Mouse (Mus musculus): ENCODE data around the gene Gcnt7. TPM values are rescaled to one million over a fixed set of nuclear protein-coding genes. Genes with fewer than 3 reads are reported as not detected.

Gcnt7 gene
- polyA plus RNA-seq, 1 experiment from 2014 or later = 2.1 TPM

DNA sequence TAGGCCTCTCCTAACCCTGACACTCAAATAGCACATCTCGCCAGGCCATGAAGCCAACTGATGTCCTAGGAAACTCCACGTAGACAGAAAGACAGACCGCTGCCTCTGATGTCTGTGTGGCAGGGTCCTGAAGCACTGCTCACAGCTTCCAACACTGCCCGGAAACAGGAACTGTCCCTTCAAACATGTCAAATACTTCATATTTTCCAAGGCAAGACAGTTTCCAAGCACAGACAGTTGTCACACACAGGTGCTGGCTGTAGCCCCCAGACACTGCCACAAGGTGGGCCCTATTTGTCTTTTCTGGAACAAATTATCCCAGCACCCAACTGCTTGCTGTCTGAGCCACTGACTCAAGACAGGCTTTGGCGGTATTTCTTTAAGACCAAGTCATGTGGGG, 40.2 kb downstream of the Gcnt7 start:
- H3K27ac ChIP-seq (replicated peaks) = no peak overlapping the region
- H3K36me3 ChIP-seq = no peaks in the 10 kb centered on the region
- no peaks in the 10 kb centered on the region for H3K27me3 ChIP-seq
- ATAC-seq (ENCODE audit: insufficient number of reproducible peaks, low FRiP score, low TSS enrichment, low read depth) = no peak
- H3K4me1 ChIP-seq = peaks cover 3% of the 10 kb centered on the region; the same call in 1 of the 2 replicates
- 81% methylated on average over 5 of the region's 5 CpGs for WGBS
- H3K9ac ChIP-seq = no peak overlapping the region
- H3K4me2 ChIP-seq (replicated peaks) = no peak overlapping the region
- no peaks in the 10 kb centered on the region for H3K9me3 ChIP-seq (replicated peaks)
- H3K4me3 ChIP-seq (replicated peaks) = no peak overlapping the region

DNA sequence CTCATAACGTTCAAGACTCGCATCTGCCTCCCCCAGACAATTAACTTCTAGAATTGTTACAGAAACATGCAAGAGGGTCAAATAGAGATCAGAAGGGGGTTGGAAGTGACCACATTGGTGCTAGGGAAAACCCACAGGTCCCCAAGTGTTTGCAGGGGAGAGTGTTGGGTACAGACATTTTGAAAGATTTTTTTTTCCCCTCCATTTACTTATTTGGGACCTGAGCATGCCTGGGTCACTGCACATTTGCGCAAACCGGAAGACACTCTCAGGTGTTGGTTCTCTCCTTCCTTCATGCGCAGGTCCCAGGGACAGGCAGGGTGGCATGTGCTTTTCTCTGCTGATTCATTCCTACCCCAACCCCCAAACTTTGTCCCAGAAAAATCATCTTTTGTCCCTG, 41.5 kb downstream of the Gcnt7 start:
- Histone ChIP-seq H3K36me3 (no peaks in the 10 kb centered on the region), H3K4me1 (peaks cover 6% of the 10 kb centered on the region; the same call in 1 of the 2 replicates)
- WGBS = 85% methylated on average over 5 of the region's 5 CpGs

DNA sequence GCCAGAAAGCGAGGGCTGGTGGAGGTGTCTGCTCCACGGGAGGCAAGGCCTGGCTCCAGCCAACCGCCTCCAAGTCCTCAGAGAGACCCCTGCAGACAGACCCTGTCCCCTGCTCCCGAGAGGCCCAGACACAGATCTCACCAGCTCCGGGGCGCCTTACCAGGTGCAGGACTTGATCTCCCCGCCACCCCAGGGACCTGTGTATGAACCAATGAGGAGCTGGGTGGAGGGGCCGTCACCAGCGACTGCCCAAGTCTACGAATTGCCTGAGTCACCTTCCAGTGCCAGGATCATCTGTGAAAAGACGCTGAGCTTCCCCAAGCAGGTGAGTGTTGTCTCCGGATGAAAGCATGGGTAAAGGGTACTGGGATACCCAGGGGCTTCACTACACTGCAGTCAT, 42.2 kb downstream of the Gcnt7 start:
- no peak overlapping the region for H3K27ac ChIP-seq (replicated peaks)
- no peaks in the 10 kb centered on the region for H3K9me3 ChIP-seq (replicated peaks)
- H3K4me1 ChIP-seq = peaks cover 6% of the 10 kb centered on the region; the same call in 1 of the 2 replicates
- H3K27me3 ChIP-seq = no peaks in the 10 kb centered on the region
- no peak overlapping the region for H3K4me3 ChIP-seq (replicated peaks)
- WGBS = 63% methylated on average over 12 of the region's 12 CpGs
- ATAC-seq (ENCODE audit: insufficient number of reproducible peaks, low FRiP score, low TSS enrichment, low read depth) = no peak
- no peaks in the 10 kb centered on the region for H3K36me3 ChIP-seq
- no peak overlapping the region for H3K9ac ChIP-seq
- no peak overlapping the region for H3K4me2 ChIP-seq (replicated peaks)

More for the DNA sequence above, 41.5 kb downstream of the Gcnt7 start:
- H3K4me2 ChIP-seq (replicated peaks) = no peak overlapping the region
- H3K27ac ChIP-seq (replicated peaks) = no peak overlapping the region
- no peaks in the 10 kb centered on the region for H3K27me3 ChIP-seq
- no peaks in the 10 kb centered on the region for H3K9me3 ChIP-seq (replicated peaks)
- H3K4me3 ChIP-seq (replicated peaks) = no peak overlapping the region
- ATAC-seq (ENCODE audit: insufficient number of reproducible peaks, low FRiP score, low TSS enrichment, low read depth) = no peak
- H3K9ac ChIP-seq = no peak overlapping the region

DNA sequence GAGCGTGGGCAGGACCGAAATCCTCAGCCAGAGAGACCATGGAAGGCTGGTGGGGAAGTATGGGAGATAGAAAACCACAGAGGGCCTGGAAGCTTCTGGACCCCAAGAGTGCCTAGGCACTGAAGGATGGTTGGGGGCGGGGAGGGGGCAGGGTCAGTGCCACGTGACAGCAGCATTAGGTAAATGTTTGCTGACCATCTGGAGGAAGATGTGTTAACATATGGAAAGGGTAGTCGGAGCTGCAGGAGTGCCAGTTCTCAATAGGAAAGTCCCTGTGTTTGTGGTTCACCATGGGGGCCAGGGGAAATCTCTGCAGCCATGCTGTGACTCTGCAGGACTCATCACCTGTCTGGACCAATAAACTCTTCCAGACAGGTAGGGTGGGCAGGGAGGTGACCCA, 44.5 kb downstream of the Gcnt7 start:
- WGBS = 55% methylated on average over 5 of the region's 5 CpGs
- H3K9me3 ChIP-seq (replicated peaks) = no peaks in the 10 kb centered on the region
- H3K4me3 ChIP-seq (replicated peaks) = no peak overlapping the region
- no peak overlapping the region for H3K4me2 ChIP-seq (replicated peaks)
- H3K27ac ChIP-seq (replicated peaks) = no peak overlapping the region
- no peak for ATAC-seq (ENCODE audit: insufficient number of reproducible peaks, low FRiP score, low TSS enrichment, low read depth)
- H3K27me3 ChIP-seq = no peaks in the 10 kb centered on the region
- no peaks in the 10 kb centered on the region for H3K36me3 ChIP-seq
- peaks cover 6% of the 10 kb centered on the region; the same call in 1 of the 2 replicates for H3K4me1 ChIP-seq
- no peak overlapping the region for H3K9ac ChIP-seq

DNA sequence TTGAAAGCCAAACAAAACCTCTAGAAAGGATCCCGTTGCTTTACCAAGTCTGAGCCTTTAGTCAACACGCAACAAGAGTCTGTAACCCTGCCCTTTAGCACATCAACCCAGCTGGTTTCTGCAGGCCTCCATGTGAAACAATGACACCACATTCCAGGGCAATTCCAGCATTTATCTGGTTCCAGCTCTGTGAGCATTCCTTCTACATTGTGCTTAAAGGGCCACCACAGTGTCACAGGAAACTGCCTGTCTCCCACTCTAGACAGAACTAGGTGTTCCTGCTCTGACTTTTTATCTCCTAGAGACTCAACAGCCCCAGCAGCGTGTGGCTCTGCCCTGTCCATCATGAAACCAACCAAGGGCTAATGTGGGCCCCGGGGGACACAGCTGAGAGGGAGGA, 45.1 kb downstream of the Gcnt7 start:
- 22% methylated on average over 4 of the region's 4 CpGs for WGBS
- H3K36me3 ChIP-seq = no peaks in the 10 kb centered on the region
- no peaks in the 10 kb centered on the region for H3K27me3 ChIP-seq
- H3K4me1 ChIP-seq = peaks cover 6% of the 10 kb centered on the region; the same call in 1 of the 2 replicates
- no peaks in the 10 kb centered on the region for H3K9me3 ChIP-seq (replicated peaks)
- H3K4me2 ChIP-seq (replicated peaks) = no peak overlapping the region
- no peak overlapping the region for H3K27ac ChIP-seq (replicated peaks)
- H3K4me3 ChIP-seq (replicated peaks) = no peak overlapping the region
- H3K9ac ChIP-seq = no peak overlapping the region
- ATAC-seq (ENCODE audit: insufficient number of reproducible peaks, low FRiP score, low TSS enrichment, low read depth) = no peak

DNA sequence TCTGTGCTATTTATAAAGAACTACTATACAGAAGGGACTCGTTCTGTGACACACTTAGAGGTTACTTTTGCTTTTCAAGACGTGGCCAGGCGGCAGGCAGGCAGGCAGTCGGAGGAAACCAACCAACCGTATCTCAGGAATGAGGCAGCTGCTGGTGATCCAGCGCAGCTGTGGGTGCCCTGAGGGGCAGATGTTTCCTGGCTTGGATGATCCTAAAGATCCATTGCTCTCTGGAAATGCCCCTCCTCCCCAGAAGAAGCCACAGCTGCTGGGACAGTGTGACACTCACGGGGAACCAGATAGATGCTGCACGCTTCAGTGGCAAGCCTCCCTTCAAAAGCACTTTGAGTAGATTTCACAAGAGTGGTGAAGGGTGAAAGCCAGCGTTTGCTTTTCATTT, 45.9 kb downstream of the Gcnt7 start:
- Histone ChIP-seq H3K36me3 (no peaks in the 10 kb centered on the region), H3K4me1 (peaks cover 6% of the 10 kb centered on the region; the same call in 1 of the 2 replicates), H3K4me2 (replicated peaks) (peak overlapping the region; percentile 23; the same call in 1 of the 2 replicates), H3K9ac (no peak overlapping the region), H3K9me3 (replicated peaks) (no peaks in the 10 kb centered on the region), H3K4me3 (replicated peaks) (no peak overlapping the region), H3K27me3 (no peaks in the 10 kb centered on the region), H3K27ac (replicated peaks) (no peak overlapping the region)
- WGBS = 2% methylated on average over 9 of the region's 9 CpGs
- ATAC-seq (ENCODE audit: insufficient number of reproducible peaks, low FRiP score, low TSS enrichment, low read depth) = peak; percentile 58; the same call in 1 of the 2 replicates

DNA sequence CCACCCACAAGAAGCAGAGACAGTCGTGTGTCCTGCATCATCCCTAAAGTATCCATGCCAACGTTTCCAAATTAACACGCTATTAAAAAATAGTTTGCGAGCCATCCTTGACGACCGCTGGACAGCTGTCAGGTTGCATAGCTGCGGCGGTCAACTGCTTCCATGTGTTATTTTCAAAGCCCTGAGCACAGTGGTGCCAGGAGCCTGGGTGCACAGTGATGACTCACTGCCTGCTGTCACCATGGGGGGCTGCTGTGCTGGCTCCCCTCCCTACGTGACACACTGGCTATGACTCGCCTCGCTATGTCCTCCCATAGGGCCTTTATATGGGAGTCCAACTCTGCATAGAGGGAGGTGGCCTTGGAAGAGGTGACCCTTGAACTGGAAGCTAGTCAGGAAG, 47.3 kb downstream of the Gcnt7 start:
- Histone ChIP-seq H3K4me2 (replicated peaks) (no peak overlapping the region), H3K4me3 (replicated peaks) (no peak overlapping the region), H3K36me3 (no peaks in the 10 kb centered on the region), H3K9me3 (replicated peaks) (no peaks in the 10 kb centered on the region), H3K27ac (replicated peaks) (no peak overlapping the region), H3K9ac (no peak overlapping the region), H3K4me1 (peaks cover 6% of the 10 kb centered on the region; the same call in 1 of the 2 replicates), H3K27me3 (no peaks in the 10 kb centered on the region)
- WGBS = 71% methylated on average over 11 of the region's 11 CpGs
- peak; percentile 32; the same call in 1 of the 2 replicates for ATAC-seq (ENCODE audit: insufficient number of reproducible peaks, low FRiP score, low TSS enrichment, low read depth)

DNA sequence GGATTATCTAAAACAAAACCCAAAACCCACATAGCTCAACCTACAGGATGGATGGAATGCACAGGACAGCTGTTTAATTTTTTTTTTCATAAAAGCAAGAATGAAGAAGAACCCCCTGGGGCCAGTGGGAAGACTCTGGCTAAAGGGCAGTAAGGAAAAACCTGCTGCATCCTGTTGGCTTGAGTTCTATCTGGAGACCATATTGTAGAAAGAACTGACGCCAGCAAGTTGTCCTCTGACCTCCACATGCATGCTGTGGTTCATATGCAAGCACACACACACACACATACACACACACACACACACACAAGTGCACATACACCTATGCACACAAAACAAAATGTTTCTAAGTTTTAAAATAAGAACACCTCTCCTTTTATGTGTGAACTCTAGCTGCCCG, 47.7 kb downstream of the Gcnt7 start:
- ATAC-seq (ENCODE audit: insufficient number of reproducible peaks, low FRiP score, low TSS enrichment, low read depth) = no peak
- H3K4me1 ChIP-seq = peaks cover 6% of the 10 kb centered on the region; the same call in 1 of the 2 replicates
- no peak overlapping the region for H3K4me2 ChIP-seq (replicated peaks)
- no peaks in the 10 kb centered on the region for H3K36me3 ChIP-seq
- H3K27me3 ChIP-seq = no peaks in the 10 kb centered on the region
- no peak overlapping the region for H3K9ac ChIP-seq
- no peaks in the 10 kb centered on the region for H3K9me3 ChIP-seq (replicated peaks)
- 74% methylated on average over 2 of the region's 2 CpGs for WGBS
- no peak overlapping the region for H3K4me3 ChIP-seq (replicated peaks)
- H3K27ac ChIP-seq (replicated peaks) = no peak overlapping the region

DNA sequence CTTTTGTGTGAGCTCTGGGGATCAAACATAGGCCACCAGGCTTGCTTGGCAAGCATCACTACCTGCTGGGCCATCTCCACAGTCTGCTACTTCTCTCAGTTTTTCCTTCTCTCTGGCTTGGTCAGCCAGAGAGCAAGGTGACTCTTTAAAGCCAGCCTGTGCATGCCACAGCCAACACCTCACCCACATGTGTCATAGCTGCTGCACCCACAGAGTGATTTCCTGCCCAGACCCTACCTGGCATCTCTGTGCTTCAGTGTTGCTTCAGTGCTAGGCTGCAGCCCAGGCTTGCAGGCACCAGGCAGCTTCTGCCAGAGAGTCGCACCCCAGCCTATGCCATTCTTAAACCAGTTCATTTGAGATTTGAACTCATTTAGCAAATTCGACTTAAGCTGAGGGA, 50.9 kb downstream of the Gcnt7 start:
- no peaks in the 10 kb centered on the region for H3K9me3 ChIP-seq (replicated peaks)
- ATAC-seq (ENCODE audit: insufficient number of reproducible peaks, low FRiP score, low TSS enrichment, low read depth) = no peak
- no peak overlapping the region for H3K4me2 ChIP-seq (replicated peaks)
- H3K4me1 ChIP-seq = no peaks in the 10 kb centered on the region
- no peaks in the 10 kb centered on the region for H3K36me3 ChIP-seq
- H3K27me3 ChIP-seq = no peaks in the 10 kb centered on the region
- H3K9ac ChIP-seq = no peak overlapping the region
- no peak overlapping the region for H3K4me3 ChIP-seq (replicated peaks)
- 64% methylated on average over 2 of the region's 2 CpGs for WGBS
- H3K27ac ChIP-seq (replicated peaks) = no peak overlapping the region

DNA sequence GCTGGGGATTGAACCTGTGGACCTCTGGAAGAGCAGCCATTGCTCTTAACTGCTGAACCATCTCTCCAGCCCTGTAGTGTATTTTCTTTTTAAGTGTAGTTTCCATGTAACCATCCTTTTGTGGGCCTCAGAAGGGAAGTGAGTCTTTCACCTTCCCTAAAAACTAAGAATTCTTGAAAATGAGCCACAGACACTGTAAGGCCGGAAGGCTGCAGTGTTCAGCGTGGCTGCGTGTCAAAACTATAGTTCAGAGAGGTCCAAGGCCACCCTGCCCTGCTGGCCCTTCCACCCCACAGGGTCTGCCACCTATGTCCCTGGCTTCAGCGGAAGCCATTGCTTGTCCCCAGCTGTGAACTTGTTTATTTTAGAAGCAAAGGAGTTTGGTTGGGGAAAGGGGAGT, 52.2 kb downstream of the Gcnt7 start:
- no peaks in the 10 kb centered on the region for H3K4me1 ChIP-seq
- H3K9ac ChIP-seq = no peak overlapping the region
- H3K9me3 ChIP-seq (replicated peaks) = no peaks in the 10 kb centered on the region
- no peak overlapping the region for H3K4me2 ChIP-seq (replicated peaks)
- H3K27ac ChIP-seq (replicated peaks) = no peak overlapping the region
- H3K27me3 ChIP-seq = no peaks in the 10 kb centered on the region
- no peak overlapping the region for H3K4me3 ChIP-seq (replicated peaks)
- no peak for ATAC-seq (ENCODE audit: insufficient number of reproducible peaks, low FRiP score, low TSS enrichment, low read depth)
- 77% methylated on average over 4 of the region's 4 CpGs for WGBS
- H3K36me3 ChIP-seq = no peaks in the 10 kb centered on the region

DNA sequence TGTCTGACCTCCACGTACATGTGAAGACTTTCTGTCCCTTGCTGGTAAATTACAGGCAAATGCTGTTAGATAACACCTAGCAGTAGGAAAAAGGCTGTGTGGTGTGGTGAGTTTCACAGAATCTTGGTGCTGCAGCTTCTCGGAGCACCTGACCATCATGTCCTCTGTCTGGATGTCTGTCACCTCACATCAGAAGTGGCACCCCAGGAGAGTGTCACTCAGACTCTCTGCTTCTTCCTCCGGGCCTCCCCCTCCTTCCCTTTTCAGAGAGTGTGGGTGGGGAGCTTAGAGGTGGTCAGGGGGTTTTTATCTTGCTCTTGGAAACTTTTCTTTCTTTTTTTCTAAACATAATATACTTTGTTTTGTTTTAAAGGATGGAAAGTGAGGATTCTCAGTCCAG, 53.4 kb downstream of the Gcnt7 start:
- Histone ChIP-seq H3K9me3 (replicated peaks) (no peaks in the 10 kb centered on the region), H3K4me1 (no peaks in the 10 kb centered on the region), H3K9ac (no peak overlapping the region), H3K27me3 (no peaks in the 10 kb centered on the region), H3K4me2 (replicated peaks) (no peak overlapping the region), H3K27ac (replicated peaks) (no peak overlapping the region), H3K36me3 (no peaks in the 10 kb centered on the region), H3K4me3 (replicated peaks) (no peak overlapping the region)
- ATAC-seq (ENCODE audit: insufficient number of reproducible peaks, low FRiP score, low TSS enrichment, low read depth) = no peak
- WGBS = 76% methylated on average over 3 of the region's 3 CpGs

DNA sequence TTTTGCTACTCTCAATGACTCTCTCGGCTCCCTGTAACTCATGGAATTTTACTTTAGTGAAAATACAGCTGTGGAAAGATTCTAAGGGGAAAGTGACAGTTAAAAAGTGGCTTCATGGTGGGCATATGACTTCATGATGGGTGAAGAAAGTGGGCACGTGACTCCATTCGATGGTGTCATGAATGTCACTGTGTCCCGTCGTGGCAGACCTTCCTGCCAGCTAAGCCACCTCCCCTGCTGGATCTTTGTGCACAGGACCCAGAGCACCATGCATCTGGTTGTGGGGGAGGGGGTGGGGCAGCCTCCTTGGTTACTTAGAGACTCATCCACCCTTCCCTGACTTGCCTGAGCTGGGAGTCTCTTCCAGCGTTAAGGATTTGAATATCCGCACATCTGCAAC, 54.2 kb downstream of the Gcnt7 start:
- H3K27me3 ChIP-seq = no peaks in the 10 kb centered on the region
- H3K4me2 ChIP-seq (replicated peaks) = no peak overlapping the region
- no peaks in the 10 kb centered on the region for H3K4me1 ChIP-seq
- H3K27ac ChIP-seq (replicated peaks) = no peak overlapping the region
- WGBS = 59% methylated on average over 7 of the region's 7 CpGs
- H3K36me3 ChIP-seq = no peaks in the 10 kb centered on the region
- H3K4me3 ChIP-seq (replicated peaks) = no peak overlapping the region
- ATAC-seq (ENCODE audit: insufficient number of reproducible peaks, low FRiP score, low TSS enrichment, low read depth) = no peak
- no peaks in the 10 kb centered on the region for H3K9me3 ChIP-seq (replicated peaks)
- H3K9ac ChIP-seq = no peak overlapping the region

Measured in embryonic facial prominence, embryonic 15.5 days (tissue).